Mouse (Mus musculus): ENCODE measurements around the gene Olfr822.
"Not testable (repeated sequence)": the region's sequence is repeated elsewhere in the genome, so short reads cannot be mapped to it uniquely, and the experiment has no call there.

Gene Olfr822

GRCm38 (mm10) chr10:130070910-130071309, at the start of gene Olfr822:
Gene Olfr822 (plus strand): TSS chr10:130071210.
- no peak for DNase-seq (ENCODE audit: low spot score)

DNA sequence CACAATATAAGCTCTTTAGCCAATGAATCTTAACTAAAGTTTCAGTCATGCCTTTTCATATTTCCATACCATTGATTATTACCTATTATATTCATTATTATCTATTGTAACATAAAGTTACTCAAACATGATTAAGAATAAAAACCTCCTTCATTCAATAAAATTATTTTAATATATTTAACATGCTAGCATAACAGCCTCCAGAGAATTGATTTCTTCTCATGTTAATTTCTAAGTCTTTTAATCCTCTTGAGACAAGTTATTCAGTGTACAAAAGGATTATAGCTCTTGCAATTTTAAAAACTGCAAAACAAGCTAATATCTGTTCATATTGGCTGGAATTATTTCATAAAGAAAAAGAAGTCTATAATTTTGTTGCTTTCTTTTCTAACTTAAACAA, 41.0 kb upstream of the Olfr822 start, which contains the start of gene Olfr821:
Gene Olfr821 (plus strand): TSS at position 301 of the 400 bp plus-strand sequence.
- no peak for DNase-seq (ENCODE audit: low spot score)

GRCm38 (mm10) chr10:130037096-130037495, 33.9 kb upstream of the Olfr822 start:
- DNase-seq (ENCODE audit: low spot score): no peak

DNA sequence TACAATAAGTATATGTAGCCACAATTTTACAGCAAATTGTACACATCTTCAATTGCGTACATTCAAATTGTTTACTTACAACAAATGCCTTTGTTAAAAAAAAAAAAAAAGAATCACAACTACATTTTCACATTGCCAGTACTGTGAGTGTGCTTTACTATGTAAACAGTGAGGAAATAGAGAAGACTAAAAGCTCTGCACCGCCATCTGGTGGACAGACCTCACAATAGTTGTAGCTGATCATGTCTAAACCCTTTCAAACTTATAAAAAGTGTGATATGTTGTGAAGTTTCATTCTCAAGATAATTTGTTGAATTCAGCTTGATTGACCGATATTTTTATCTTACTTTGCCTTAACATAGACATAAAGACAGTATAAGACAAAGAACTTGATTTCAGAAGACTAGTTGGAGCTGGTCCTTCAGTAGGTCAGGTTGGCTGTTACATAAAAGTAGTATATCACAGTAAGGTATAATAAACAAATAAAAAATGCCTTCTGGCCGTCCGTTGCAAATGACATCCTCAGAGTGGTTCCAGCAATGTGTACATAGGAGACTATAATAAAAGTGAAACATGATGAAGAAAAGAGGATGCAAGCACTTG, 21.9 kb downstream of the Olfr822 start:
- DNase-seq (ENCODE audit: low spot score): peak; percentile 72

GRCm38 (mm10) chr10:130096104-130096503, 25.1 kb downstream of the Olfr822 start:
- no peak for DNase-seq (ENCODE audit: low spot score)

- not testable (repeated sequence) for DNase-seq (ENCODE audit: low spot score)
These were observed 44.3 kb downstream of the Olfr822 start, which contains the start of gene Olfr823 for GRCm38 (mm10) chr10:130115283-130115682. Gene Olfr823 (minus strand): TSS chr10:130115383.

DNA sequence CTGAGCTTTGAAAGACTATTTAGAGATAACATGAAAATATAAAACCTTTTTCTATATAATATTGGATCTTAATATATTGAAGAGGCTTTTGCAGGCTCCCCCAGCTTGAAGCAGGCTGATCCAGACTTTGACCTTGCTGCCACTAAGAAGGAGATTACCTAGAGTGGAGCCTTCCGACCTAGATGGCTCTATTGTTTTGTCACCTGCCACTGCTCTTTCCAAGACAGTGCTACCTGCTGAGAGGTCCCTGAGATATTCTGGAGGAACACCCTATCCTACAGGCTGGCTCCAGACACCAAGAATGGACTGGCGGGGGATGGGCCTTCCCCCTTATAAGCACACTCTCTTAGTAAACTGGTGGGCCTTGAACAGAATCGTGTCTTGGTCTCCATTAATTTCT, 45.0 kb downstream of the Olfr822 start:
- not testable (repeated sequence) for DNase-seq (ENCODE audit: low spot score)

Measured in adipocyte (in vitro differentiated cells).